Mouse (Mus musculus): ENCODE measurements around the gene Ep300.
"Not testable (repeated sequence)": the region's sequence is repeated elsewhere in the genome, so short reads cannot be mapped to it uniquely, and the experiment has no call there.

The Ep300 gene

GRCm38 (mm10) chr15:81598742-81599141 is 13.6 kb downstream of the Ep300 start:
- DNase-seq, result not testable (repeated sequence)

DNA sequence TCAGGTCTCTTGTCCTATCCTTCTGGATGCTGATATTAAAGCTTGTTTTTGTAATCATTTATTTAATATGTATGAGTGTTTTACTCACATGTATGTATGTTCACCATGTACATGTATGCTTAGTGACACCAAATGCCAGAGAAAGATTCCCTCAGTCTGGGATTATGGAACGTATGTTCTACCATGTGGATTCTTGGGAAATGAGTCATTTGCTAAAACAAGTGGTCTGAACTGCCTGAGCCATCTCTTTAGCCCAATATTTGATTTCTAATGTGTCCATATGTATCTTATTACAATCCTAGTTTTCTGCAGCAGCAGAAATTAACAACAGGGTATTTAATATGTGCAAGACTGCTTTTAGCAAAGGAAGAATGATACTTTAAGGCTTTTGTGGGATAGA is 20.1 kb downstream of the Ep300 start:
- no peak for DNase-seq

- DNase-seq, result peak; percentile 58
These were observed 21.5 kb downstream of the Ep300 start for GRCm38 (mm10) chr15:81606634-81607033.

GRCm38 (mm10) chr15:81649516-81650455 is 64.6 kb downstream of the Ep300 start:
- DNase-seq, result no peak

GRCm38 (mm10) chr15:81650636-81651035 is 65.5 kb downstream of the Ep300 start:
- DNase-seq, result no peak

DNA sequence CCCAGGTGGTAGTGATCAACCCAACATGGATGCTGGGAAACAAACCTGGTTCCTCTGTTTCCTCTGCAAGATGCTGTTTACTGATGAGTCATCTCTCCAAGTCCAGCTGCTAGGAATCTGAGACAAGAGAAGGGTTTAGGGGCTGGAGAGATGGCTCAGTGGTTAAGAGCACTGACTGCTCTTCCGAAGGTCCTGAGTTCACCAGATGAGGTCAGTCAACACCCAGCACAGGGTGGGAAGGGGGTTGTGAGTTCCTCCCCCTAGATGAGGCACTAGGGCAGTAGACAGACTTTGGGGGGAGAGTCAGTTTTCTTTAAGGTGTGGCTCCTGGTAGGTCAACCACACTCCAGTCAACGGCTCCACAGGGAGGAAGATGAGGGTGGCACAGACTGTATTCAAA is 76.5 kb downstream of the Ep300 start:
- no peak for DNase-seq

- DNase-seq, result no peak
These were observed 78.1 kb downstream of the Ep300 start for GRCm38 (mm10) chr15:81663281-81663680.

GRCm38 (mm10) chr15:81663697-81664561 is 78.8 kb downstream of the Ep300 start, which contains the start of gene L3mbtl2:
L3mbtl2 (plus strand) TSS chr15:81663889.
- peak; percentile 95 for DNase-seq

- DNase-seq, result no peak
These were observed 81.8 kb downstream of the Ep300 start for GRCm38 (mm10) chr15:81666957-81667356.

DNA sequence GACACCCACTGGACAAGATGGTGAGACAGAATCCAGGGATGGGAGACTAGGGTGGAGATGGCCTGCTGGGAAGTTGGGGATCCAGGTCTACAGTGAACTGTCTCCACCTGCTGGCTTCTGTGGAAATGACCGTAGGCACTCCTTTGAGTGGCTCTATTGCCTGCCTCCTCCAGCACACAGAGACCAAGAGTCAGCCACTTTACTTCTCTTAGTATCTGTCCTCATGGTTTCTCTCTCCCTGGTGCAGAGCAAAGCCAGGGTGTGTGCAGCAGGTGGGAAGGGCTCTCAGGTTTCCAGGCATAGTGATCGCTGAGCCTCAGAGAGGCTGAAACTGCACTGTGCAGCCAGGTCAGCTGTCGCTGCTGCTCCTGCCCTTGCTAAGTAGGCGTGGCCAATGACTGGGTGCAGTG is 85.1 kb downstream of the Ep300 start:
- peak; percentile 35 for DNase-seq

DNA sequence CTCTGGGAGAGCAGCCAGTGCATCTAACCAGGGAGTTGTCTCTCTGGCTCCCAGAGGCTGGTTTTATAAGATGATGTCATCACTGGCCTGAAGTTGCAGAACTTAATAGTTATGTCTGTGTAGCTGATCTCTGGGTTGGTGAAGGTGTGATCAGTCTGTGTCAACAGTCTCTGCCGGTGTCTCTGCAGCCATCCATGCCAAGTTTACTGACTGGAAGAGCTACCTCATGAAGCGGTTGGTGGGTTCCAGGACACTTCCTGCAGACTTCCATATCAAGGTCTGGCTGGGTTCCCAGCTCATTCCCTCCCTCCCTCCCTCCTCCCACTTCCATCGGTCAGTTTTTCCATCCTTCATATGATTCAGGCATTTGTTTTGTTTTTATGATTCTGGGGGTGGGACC is 91.5 kb downstream of the Ep300 start:
- DNase-seq, result no peak

DNA sequence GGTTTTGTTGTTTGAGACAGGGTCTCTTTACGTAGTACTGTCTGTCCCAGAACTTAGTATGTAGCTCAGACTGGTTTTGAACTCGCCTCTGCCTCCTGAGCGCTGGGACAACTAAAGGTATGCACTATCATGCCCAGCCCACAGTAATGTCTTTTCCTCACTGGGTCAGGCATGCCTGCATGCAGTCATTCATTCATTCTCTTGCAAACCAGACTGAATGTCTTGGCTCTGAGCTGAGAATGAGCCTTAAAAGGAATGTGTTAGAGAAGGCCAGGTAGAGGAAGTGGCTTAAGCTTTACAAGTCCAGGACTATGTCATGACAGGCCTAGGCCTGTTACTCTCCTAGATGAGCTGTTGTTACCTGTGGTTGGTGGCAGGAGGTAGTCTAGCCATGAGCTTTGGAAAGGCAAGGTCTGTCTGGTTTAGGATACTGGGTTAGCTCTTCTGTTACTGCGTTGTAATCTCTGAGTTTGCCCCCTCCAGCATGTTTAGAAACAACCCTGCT is 95.2 kb downstream of the Ep300 start:
- no peak for DNase-seq

GRCm38 (mm10) chr15:81693366-81693966 is 108.3 kb downstream of the Ep300 start:
- peak; percentile 9 for DNase-seq

- peak; percentile 83 for DNase-seq
These were observed 109.1 kb downstream of the Ep300 start for GRCm38 (mm10) chr15:81693967-81694881.

DNA sequence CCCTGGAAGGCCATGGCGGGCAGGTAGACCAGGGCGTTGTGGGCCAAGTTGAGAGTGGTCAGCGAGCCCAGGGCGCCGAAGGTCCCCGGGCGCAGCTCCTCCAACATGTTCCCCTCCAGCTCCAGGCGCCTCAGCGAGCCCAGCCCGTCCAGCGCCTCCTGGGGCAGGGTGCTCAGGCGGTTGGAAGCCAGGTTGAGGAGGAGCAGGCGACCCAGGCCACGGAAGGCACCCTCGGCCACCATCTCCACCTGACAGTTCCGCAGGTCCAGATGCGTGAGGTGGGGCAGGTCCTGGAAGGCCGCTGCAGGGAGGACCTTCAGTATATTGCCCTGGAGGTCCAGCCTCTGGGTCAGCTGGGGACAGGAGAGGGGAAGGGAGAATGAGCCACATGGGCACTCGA is 109.7 kb downstream of the Ep300 start:
- DNase-seq, result no peak

DNA sequence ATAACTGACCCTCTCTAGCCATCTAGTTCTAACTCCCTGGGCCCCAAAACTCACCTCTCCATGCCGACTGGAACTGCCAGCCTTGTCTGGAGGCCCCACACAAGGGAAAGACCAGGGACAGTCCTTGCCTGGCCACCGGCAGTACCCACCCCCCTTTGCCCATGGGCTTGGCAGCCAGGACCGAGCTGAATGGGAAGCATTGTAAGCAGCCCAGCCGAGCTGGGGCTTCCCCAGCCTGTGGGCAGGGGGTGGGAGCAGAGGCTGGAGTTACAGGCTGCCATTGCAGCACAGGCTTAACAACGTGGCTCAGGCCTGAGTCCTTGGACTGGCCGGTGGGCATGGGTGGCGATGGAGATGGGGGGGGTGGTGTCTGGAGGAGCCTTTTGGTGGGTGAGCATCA is 112.0 kb downstream of the Ep300 start, which contains the start of gene Chadl:
Gene Chadl, minus strand, starts transcription at position 113 of the 400 bp plus-strand sequence.
- DNase-seq, result no peak

DNA sequence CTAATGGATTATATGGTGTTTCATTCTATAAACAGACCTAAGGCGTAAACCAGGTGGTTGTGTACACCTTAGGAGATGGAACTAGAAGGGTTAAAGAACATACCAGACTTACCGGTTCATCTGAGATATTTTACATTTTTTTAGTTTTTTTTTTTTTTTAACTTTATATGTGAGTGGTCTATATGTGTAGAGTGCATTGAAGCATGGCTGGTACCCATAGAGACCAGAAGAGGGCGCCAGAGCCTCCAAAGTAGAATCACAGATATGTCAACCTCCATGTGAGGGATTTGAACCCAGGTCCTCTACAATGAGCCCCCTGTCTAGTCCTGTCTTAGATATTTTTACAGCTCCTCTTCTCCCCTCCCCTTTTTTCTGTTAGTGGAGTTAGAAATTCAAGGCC is 112.7 kb downstream of the Ep300 start:
- DNase-seq, result peak; percentile 36

- DNase-seq, result no peak
These were observed 113.4 kb downstream of the Ep300 start for GRCm38 (mm10) chr15:81698532-81698931.

DNA sequence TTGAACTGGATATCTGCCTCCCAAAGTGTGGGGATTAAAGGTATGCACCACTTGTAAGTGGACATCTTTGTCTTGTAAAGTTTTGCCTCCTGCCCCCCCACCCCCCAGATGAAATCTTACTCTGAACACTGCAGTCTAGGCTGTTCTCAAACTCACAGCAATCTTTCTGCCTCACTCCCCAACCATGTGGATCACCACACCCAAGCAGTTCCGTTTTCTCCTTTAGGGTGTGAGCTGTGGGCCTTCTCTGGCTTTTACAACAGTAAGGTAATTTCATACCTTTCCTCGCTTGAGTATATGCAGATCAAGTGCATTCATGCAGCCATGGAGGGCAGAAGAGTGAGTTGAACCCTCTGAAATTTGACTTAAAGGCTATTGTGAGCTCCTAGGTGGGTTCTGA is 115.0 kb downstream of the Ep300 start:
- no peak for DNase-seq

GRCm38 (mm10) chr15:81700601-81701000 is 115.5 kb downstream of the Ep300 start:
- DNase-seq, result no peak

- DNase-seq, result not testable (repeated sequence)
These were observed 116.2 kb downstream of the Ep300 start for GRCm38 (mm10) chr15:81701350-81701749.
